Mouse (Mus musculus): Measurements from ENCODE around the gene Olfr372.
"Not testable (repeated sequence)": the region's sequence is repeated elsewhere in the genome, so short reads cannot be mapped to it uniquely, and the experiment has no call there.

The Olfr372 gene

DNA sequence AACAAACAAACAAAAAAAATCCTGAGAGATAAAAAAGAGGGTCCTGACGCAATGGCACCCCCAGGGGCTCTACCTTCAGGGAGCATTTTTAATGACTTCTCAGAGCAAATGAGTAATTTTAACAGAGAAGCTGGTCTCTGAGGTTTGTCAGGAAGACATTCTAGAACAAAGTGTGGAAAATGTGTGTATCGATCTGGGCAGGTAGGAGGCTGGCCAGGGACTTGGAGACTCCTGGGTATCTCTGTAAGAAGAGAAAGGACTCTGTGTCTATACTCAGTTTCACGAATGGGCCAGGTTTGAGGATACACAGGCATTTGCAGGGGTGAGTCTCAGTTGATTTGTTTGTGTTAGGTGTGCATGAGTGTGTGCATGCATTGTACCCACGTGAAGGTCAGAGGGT, at the start of gene Olfr372:
TSS of gene Olfr372 (plus strand) at position 301 of the 400 bp plus-strand sequence.
- not testable (repeated sequence) for DNase-seq (ENCODE audit: extremely low read depth, insufficient read length, low spot score)

DNA sequence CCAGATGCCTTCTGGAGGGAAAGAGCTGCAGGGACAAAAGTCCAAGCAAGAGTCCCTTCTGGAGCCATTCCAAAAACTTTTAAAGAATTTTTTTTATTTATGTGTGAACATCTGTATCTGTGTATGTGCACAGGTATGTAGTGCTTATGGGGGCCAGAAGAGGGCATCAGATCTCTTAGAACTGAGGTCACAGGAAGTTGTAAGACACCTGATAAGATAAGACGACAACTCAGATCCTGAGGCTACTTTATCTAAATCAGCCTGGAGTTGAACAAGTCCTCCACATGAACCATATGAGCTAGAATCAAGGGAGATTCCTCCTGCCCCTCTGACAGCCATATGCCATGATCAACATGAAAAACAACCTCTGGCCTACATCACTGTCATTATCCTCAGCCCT, 41.6 kb upstream of the Olfr372 start:
- no peak for DNase-seq (ENCODE audit: extremely low read depth, insufficient read length, low spot score)

DNA sequence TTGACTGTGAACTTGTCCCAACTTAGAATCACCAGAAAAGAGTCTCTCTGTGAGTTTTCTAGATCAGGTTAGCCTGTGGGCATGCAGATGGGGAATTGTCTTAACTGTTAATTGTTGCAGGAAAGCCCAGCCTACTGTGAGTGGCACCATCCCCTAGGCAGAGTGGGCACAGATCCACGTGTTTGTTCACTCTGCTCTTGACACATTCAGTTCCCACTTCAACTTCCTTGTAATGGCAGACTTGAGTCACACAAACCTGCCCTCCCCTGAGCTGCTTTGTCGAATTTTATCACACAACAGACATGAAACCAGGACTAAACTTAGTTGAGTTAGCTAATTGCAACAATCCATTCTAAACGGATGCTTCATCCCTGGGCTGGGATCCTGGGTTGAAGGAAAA, 40.8 kb upstream of the Olfr372 start:
- no peak for DNase-seq (ENCODE audit: extremely low read depth, insufficient read length, low spot score)

DNA sequence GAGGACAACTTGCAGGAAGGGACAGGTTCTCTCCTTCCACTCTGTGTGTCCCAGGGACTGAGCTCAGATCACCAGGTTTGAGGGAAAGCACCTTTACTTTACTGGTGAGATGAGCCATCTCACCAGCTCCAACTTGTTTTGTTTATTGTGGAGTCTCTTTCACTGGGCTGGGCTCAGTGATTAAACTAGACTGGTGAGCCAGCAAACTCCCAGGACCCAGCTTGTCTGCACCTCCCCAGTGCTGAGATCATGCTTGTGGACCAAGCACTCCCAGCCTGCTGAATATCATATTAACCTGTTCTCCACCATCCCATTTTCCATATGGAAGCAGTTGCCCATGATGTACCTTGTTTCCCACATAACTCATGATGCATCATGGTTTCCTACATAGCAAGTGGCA, 38.1 kb upstream of the Olfr372 start:
- no peak for DNase-seq (ENCODE audit: extremely low read depth, insufficient read length, low spot score)

DNA sequence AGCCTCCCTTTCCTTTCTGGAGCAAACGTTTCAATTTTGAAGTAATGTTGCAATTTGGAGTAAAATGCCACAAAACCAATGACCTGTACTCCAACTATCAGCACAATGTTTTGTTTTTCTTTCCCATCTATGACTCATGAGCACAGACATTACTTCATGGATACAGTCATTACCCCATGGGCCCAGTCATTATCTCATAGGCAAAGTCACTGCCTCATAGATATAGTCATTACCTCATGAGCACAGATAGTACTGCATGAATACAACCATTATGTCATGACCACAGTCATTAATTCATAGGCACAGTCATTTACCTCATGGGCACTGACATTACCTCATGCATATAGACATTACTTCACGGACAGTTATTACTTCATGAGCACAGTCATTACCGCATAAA, 35.1 kb upstream of the Olfr372 start:
- no peak for DNase-seq (ENCODE audit: extremely low read depth, insufficient read length, low spot score)

DNA sequence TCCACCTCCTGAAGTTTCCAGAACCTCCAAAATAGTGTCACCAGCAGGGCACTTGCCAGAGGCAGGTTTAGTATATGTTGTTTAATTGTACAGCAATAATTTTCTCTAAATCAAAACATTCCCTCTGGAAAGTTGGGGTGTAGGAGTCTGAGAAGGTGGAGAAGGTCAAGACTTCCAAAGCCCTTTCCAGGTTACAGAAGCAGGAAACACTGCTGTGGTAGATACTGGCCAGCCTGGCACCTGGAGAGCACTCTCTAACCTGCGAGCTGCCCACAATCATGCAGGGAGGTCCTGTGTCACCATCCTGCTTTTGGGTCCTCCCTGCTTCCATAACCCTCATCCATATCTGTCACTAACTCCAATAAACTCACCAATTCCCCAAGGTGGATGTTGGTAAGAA, 34.3 kb upstream of the Olfr372 start:
- DNase-seq (ENCODE audit: extremely low read depth, insufficient read length, low spot score): no peak

DNA sequence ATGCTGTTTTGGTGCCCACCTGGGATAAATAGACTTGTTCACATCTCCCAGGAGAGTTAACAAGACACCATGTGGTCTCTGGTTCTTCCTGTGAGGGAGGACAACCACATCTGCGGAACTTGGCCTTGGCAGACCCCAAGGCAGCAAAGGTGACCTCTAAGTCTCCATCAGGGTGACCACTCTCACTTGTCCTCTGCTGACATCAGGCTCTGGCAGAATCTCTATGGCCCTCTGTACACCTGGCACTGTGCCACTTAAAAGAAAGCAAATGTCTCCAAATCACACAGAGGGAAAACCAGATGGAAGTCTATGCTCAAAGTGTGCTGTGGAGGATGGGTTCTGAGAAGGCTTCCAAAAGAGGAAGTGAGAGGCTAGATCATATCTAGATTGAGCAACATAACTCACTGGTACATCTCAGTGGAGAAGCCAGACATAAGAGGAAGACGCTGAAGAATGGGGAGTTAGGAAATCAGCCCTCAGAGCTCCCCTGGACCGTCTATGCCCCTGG, 32.8 kb upstream of the Olfr372 start:
- DNase-seq (ENCODE audit: extremely low read depth, insufficient read length, low spot score): no peak

DNA sequence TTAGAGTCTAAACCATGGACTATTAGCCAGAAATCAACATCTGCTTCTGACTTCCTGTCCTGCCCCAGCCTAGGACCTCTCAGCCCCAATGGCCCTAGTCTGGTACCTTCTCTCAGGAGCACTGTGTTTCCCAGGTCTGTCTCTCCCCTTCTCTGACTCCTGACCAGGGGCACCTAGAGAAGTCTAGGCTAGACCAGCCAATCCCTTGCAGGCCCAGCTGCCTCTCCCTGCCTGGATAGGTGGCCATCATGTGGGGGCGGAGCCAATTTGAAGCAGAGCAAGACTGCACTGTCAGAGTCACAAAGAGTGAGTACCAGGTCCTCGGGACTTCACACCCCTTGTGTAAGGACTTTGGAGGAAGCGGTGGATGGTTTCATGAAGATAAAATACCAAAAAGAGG, 31.5 kb upstream of the Olfr372 start, which contains the start of gene Cyp4f18:
TSS of gene Cyp4f18 (minus strand) at position 154 of the 400 bp plus-strand sequence.
- no peak for DNase-seq (ENCODE audit: extremely low read depth, insufficient read length, low spot score)

DNA sequence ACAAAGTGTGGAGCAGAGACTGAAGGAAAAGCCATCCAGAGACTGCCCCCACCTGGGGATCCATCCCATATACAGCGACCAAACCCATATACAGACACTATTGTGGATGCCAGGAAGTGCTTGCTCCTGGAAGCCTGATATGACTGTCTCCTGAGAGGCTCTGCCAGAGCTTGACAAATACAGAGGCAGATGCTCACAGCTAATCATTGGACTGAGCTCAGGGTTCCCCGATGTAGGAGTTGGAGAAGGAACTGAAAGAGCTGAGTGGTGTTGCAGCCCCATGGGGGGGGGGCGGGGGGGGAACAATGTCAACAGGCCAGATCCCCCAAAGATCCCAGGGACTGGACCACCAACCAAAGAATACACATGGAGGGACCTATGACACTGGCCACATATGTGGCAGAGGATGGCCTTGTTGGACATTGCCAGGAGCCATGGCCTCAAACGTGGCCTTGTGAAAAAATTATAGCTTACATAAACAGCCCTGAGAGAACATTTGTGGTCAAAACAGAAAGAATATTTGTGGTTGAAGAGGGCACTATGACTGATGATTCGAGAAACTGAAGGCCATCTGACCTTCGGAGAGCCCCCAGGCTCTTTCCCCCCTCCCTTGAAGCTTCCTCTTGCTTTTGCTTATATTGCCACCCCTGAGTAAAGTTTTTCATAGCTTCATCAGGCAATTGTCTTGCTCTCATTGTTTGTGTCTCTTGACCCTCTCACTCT, 27.4 kb upstream of the Olfr372 start:
- DNase-seq (ENCODE audit: extremely low read depth, insufficient read length, low spot score): not testable (repeated sequence)

DNA sequence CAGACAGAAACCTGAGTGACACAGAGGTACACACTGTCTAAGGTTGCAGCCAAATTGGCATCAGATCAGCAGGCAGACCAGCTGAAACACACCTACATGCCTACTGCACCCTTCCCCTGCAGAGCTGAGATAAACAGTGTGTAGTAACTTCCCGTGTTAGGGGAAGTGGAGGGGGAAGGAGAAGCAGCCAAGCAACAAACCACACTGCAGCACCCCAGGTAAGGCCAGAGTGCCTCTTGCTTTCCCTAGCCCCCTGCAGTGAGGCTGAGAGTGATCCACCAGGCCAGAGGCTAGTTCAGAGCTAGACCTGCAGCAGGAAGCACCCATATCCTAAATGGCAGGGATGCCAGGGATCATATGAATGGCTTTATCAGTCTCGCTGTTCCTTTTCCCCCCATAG, 23.7 kb upstream of the Olfr372 start:
- DNase-seq (ENCODE audit: extremely low read depth, insufficient read length, low spot score): not testable (repeated sequence)

DNA sequence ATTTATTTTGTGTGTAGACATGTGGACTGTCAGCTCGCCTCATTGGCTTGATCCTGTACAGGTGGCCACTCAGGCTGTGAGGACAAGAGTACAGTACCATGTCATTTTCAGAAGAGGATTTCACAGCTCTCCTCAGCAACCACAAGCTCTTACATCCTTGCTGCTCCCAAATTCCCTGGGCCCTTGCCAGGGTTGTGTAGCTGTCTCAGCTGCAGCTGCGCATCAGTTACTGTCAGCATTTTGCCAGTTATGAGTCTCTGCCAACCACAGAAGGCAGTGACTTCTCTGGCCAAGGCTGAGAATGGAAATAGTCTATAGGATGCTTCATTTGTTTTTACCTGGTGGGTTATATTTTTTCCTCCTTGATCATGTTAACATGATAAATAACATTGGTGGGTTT, 22.9 kb upstream of the Olfr372 start:
- no peak for DNase-seq (ENCODE audit: extremely low read depth, insufficient read length, low spot score)

DNA sequence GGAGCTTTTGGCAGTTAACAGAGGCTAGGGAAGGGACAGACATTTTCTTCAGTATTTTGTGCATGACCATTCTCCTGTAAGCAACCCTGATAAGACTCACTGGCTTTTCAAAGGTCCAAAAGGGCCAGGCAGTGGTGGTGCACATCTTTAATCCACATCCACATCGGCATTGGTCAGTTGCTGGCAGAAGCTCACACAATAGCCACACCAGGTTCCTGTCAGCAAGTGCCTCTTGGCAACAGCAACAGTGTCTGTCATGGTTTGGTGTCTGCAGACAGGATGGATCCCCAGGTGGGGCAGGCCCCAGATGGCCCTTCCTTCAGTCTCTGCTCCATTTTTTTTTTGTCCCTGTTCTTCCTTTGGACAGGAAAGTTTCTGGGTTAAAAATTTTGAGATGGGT, 22.0 kb upstream of the Olfr372 start:
- DNase-seq (ENCODE audit: extremely low read depth, insufficient read length, low spot score): not testable (repeated sequence)

DNA sequence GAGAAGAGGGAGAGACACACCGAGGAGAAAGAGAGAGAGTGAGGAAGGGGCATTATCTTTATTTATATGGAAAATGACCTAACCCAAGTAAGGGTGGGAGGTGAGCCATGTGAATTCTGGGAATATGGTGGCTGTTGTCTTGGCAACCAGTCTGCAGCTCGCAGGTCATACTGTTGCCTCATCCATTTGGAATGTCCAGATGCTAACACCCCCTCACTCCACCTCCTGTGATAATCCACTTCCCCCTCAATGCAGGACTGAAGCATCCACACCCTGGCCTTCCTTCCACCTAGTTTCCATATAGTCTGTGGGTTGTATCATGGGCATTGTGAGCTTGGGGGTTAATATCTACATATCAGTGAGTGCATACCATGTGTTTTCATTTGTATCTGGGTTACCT, 21.2 kb upstream of the Olfr372 start:
- DNase-seq (ENCODE audit: extremely low read depth, insufficient read length, low spot score): no peak

DNA sequence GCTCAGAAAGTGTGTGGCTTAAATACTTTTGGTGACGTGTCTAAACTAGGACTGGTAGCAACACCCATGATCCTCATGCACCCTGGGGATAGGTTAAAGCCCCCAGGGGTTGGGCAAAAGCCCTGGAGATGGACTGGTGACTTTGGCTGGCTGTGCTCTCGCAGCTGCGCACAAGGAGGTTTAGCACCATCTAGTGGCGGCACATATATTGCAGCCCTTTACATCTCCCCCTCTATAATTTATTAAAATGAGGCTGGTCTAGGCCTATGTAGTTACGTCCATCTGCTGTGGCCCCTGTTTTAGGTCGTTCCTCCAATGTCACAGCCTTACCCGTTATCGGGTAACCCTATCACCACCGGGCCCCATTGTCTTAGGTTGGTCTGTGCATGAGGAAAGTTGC, 16.1 kb upstream of the Olfr372 start:
- DNase-seq (ENCODE audit: extremely low read depth, insufficient read length, low spot score): not testable (repeated sequence)

DNA sequence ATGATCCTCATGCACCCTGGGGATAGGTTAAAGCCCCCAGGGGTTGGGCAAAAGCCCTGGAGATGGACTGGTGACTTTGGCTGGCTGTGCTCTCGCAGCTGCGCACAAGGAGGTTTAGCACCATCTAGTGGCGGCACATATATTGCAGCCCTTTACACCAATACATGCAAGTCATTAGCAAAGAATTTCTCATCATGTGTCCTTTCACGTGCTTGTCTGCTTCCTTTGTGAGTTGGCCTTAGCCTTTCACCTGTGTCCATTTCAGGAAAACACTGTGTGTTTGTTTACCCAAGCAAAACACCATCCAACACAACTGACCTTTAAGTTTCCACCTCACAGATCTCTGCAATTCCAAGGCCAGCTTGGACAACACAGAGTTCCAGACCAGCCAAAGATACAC, 8.1 kb upstream of the Olfr372 start:
- not testable (repeated sequence) for DNase-seq (ENCODE audit: extremely low read depth, insufficient read length, low spot score)

DNA sequence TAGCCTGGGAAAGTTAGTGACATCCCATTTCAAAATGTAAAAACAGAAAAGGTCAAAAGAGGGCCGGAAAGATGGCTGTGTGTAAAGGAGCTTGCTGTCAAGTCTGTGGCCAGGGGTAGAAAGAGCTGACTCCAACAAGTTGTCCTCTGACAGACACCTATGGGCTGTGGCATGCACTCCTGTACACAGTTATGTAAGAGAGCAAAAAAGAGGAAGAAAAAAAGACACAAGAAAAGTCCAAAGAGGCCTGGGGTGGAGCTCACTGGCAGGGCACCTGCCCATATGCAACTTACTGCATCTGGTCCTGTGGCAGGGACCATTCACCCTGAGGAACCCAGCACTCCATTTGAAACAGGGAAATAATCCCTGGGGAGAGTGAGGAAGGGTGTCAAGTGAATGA, 1.5 kb downstream of the Olfr372 start:
- DNase-seq (ENCODE audit: extremely low read depth, insufficient read length, low spot score): no peak

DNA sequence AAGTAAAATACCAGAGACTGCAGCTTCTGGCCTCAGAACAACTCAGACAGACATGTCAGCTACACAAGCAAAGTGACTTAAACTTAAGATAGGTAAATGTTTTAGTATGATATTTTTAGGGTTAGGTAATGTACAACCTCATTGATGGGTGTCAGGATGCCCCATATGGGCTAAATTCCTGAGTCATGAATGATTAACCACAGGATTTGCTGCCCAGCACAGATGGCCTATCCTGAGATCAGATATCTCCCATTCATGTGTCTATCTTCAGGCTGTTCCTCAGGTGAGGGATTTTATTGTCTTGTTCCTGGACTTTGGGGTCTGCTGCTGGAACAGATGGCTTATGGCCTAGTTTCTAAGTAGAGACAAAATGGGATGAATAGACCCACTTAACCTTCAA, 13.6 kb downstream of the Olfr372 start:
- DNase-seq (ENCODE audit: extremely low read depth, insufficient read length, low spot score): not testable (repeated sequence)

DNA sequence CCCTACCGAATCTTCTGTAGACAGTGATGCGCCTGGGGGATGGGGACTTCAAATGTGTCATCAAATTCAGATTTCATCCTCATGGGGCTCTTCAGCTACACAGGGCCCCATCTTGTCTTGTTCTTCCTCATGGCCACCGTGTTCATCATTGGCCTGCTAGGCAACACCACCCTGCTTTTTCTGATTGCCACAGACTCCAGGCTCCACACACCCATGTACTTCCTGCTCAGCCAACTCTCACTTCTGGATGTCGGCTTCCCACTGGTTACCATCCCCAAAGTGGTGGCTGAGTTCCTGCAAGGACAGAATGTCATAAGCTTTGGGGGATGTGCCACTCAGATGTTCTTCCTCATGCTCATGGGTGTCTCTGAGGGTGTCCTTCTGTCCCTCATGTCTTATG, 16.6 kb downstream of the Olfr372 start:
- DNase-seq (ENCODE audit: extremely low read depth, insufficient read length, low spot score): not testable (repeated sequence)

DNA sequence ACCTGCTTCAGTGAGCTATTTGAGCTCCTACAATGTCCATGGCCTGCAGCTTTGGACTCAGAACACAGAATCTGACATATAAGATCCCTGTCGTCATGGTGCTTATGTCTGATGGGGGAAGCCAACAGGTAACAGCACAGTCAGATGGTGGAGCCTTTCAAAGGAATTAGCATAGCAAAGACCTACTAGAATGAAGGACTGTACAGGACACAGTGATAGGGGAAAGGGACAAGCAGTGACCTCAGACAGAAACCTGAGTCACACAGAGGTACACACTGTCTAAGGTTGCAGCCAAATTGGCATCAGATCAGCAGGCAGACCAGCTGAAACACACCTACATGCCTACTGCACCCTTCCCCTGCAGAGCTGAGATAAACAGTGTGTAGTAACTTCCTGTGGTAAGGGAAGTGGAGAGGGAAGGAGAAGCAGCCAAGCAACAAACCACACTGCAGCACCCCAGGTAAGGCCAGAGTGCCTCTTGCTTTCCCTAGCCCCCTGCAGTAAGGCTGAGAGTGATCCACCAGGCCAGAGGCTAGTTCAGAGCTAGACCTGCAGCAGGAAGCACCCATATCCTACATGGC, 25.9 kb downstream of the Olfr372 start:
- DNase-seq (ENCODE audit: extremely low read depth, insufficient read length, low spot score): not testable (repeated sequence)

DNA sequence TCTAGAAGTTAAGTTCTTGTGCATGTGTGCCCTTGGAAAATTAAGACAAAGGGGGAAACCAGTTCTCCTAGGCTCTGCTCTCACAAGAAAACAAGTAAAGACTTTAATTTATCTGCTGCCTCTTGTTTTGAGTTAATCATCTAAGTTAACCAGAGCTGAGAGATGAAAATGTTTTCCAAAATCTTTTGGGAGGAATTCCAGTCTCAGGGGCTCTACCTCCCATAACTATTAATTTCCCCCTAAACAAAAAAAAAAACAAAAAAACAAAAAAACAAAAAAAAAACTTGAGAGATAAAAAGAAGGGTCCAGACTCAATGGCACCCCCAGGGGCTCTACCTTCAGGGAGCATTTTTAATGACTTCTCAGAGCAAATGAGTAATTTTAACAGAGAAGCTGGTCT, 41.9 kb downstream of the Olfr372 start, which contains the start of gene Olfr373:
TSS of gene Olfr373 (plus strand) at position 301 of the 400 bp plus-strand sequence.
- DNase-seq (ENCODE audit: extremely low read depth, insufficient read length, low spot score): not testable (repeated sequence)

DNA sequence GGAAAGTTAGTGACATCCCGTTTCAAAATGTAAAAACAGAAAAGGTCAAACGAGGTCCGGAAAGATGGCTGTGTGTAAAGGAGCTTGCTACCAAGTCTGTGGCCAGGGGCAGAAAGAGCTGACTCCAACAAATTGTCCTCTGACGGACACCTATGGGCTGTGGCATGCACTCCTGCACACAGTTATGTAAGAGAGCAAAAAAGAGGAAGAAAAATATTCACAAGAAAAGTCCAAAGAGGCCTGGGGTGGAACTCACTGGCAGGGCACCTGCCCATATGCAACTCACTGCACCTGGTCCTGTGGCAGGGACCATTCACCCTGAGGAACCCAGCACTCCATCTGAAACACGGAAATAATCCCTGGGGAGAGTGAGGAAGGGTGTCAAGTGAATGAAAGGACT, 43.7 kb downstream of the Olfr372 start:
- DNase-seq (ENCODE audit: extremely low read depth, insufficient read length, low spot score): no peak

DNA sequence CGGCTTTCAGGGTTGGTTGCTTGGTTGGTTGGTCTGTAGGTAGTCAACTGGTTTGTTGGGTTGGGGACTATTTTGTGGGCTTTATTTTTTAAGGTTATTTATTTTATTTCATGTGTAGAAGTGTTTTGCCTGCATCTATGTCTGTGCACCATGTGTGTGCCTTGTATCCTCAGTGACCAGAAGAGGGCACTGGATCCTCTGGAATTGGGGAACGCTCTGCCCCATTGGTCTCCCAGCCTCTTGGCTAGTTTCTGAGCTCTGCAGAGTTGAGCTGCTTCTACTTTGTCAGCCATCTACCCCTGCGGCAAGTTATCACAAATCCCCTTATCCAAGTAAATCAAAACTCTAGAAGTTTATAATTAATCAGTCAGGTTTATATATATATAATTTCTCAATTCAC, 46.6 kb downstream of the Olfr372 start:
- DNase-seq (ENCODE audit: extremely low read depth, insufficient read length, low spot score): not testable (repeated sequence)

All from 3134 (cell line).